Mouse (Mus musculus): ENCODE measurements at regions not wholly inside any gene's neighbourhood (a gene's known extent, or its start where the extent isn't known, plus 50 kb on each side); places are given as distances from the start of the nearest gene placed in this dataset.

GRCm38 (mm10) chr8:77843229-77843628 lies 119.0 kb upstream of the Ednra start:
- no peak for DNase-seq (ENCODE audit: low spot score in 2 of 2)

GRCm38 (mm10) chr8:77850523-77850922 lies 126.3 kb upstream of the Ednra start:
- DNase-seq (ENCODE audit: low spot score in 2 of 2), result no peak

- no peak for DNase-seq (ENCODE audit: low spot score in 2 of 2)
These were observed 146.0 kb upstream of the Ednra start for GRCm38 (mm10) chr8:77870264-77870663.

- DNase-seq (ENCODE audit: low spot score in 2 of 2), result no peak
These were observed 148.5 kb upstream of the Ednra start for GRCm38 (mm10) chr8:77872771-77873170.

- no peak for DNase-seq (ENCODE audit: low spot score in 2 of 2)
These were observed 195.5 kb upstream of the Ednra start for GRCm38 (mm10) chr8:77919776-77920175.

- no peak for DNase-seq (ENCODE audit: low spot score in 2 of 2)
These were observed 197.6 kb upstream of the Ednra start for GRCm38 (mm10) chr8:77921868-77922267.

GRCm38 (mm10) chr8:77947702-77948101 lies 223.4 kb upstream of the Ednra start:
- DNase-seq (ENCODE audit: low spot score in 2 of 2), result no peak

GRCm38 (mm10) chr8:77949640-77950039 lies 225.4 kb upstream of the Ednra start:
- DNase-seq (ENCODE audit: low spot score in 2 of 2), result no peak

- no peak for DNase-seq (ENCODE audit: low spot score in 2 of 2)
These were observed 234.6 kb upstream of the Ednra start for GRCm38 (mm10) chr8:77958814-77959372.

GRCm38 (mm10) chr8:77963102-77963698 lies 238.9 kb upstream of the Ednra start:
- DNase-seq (ENCODE audit: low spot score in 2 of 2), result no peak

- no peak for DNase-seq (ENCODE audit: low spot score in 2 of 2)
These were observed 242.7 kb upstream of the Ttc29 start for GRCm38 (mm10) chr8:77970378-77970777.

GRCm38 (mm10) chr8:77973714-77974113 lies 239.4 kb upstream of the Ttc29 start:
- no peak for DNase-seq (ENCODE audit: low spot score in 2 of 2)

- no peak for DNase-seq (ENCODE audit: low spot score in 2 of 2)
These were observed 234.0 kb upstream of the Ttc29 start for GRCm38 (mm10) chr8:77979106-77979505.

- DNase-seq (ENCODE audit: low spot score in 2 of 2), result no peak
These were observed 232.4 kb upstream of the Ttc29 start for GRCm38 (mm10) chr8:77980701-77981100.

- no peak for DNase-seq (ENCODE audit: low spot score in 2 of 2)
These were observed 231.1 kb upstream of the Ttc29 start for GRCm38 (mm10) chr8:77982031-77982430.

GRCm38 (mm10) chr8:77983476-77983875 lies 229.6 kb upstream of the Ttc29 start:
- no peak for DNase-seq (ENCODE audit: low spot score in 2 of 2)

GRCm38 (mm10) chr8:77987237-77987636 lies 225.9 kb upstream of the Ttc29 start:
- DNase-seq (ENCODE audit: low spot score in 2 of 2), result no peak

GRCm38 (mm10) chr8:77988291-77989056 lies 224.6 kb upstream of the Ttc29 start:
- DNase-seq (ENCODE audit: low spot score in 2 of 2), result no peak

- DNase-seq (ENCODE audit: low spot score in 2 of 2), result no peak
These were observed 222.0 kb upstream of the Ttc29 start for GRCm38 (mm10) chr8:77991050-77991449.

GRCm38 (mm10) chr8:78000303-78000702 lies 212.8 kb upstream of the Ttc29 start:
- DNase-seq (ENCODE audit: low spot score in 2 of 2), result no peak

GRCm38 (mm10) chr8:78001656-78002055 lies 211.4 kb upstream of the Ttc29 start:
- no peak for DNase-seq (ENCODE audit: low spot score in 2 of 2)

- no peak for DNase-seq (ENCODE audit: low spot score in 2 of 2)
These were observed 211.0 kb upstream of the Ttc29 start for GRCm38 (mm10) chr8:78002071-78002470.
